Mouse (Mus musculus) CH12.LX (cell line): ENCODE data around the gene Arvcf. TPM values are rescaled to one million over a fixed set of nuclear protein-coding genes. Genes with fewer than 3 reads are reported as not detected.

Experiments used
- DNase-seq: peaks from one replicate; pipeline ENCODE4 v3.0.0-alpha.2; 2013; ENCODE audit errors: extremely low read depth
- H3K27ac ChIP-seq: 2 replicates; pipeline ENCODE4 v1.5.1; 2012; ENCODE audit warnings: low read depth, mild to moderate bottlenecking, control low read depth, moderate library complexity; ENCODE audit not compliant: insufficient read depth
- H3K27me3 ChIP-seq: replicated peaks from 2 replicates; pipeline ENCODE3; 2012; ENCODE audit warnings: inconsistent platforms
- H3K36me3 ChIP-seq, 2 experiments: replicated peaks in 1 of 2; 2 replicates each; pipeline versions ENCODE3 to v1.6.1; 2012; ENCODE audit warnings: inconsistent platforms in 1 of 2, low read length in 1 of 2, mild to moderate bottlenecking in 1 of 2, mixed read lengths in 1 of 2, moderate library complexity in 1 of 2; ENCODE audit not compliant: control insufficient read depth in 1 of 2, insufficient read depth in 1 of 2
- H3K4me1 ChIP-seq, 2 experiments: 2 replicates each; pipeline ENCODE4 v1.6.1; 2012; ENCODE audit warnings: inconsistent platforms in 1 of 2, moderate library complexity in 1 of 2; ENCODE audit not compliant: insufficient read depth in 2 of 2, control insufficient read depth in 1 of 2
- H3K4me2 ChIP-seq: 2 replicates; pipeline ENCODE4 v1.6.1; 2012; ENCODE audit warnings: low read depth, mild to moderate bottlenecking, control low read depth; ENCODE audit not compliant: poor library complexity, insufficient read depth, severe bottlenecking
- H3K4me3 ChIP-seq, 3 experiments: fragments of 150-350 bp in 1 of 3; sonication (generic) in 1 of 3; replicated peaks in 1 of 3; 2 replicates each; pipeline versions ENCODE3 to v1.5.1; 2011 to 2012; ENCODE audit warnings: low read depth in 2 of 3, low read length in 2 of 3, mild to moderate bottlenecking in 2 of 3, moderate library complexity in 2 of 3, control low read depth in 1 of 3, improper control_type of control experiment in 1 of 3, inconsistent platforms in 1 of 3, mixed read lengths in 1 of 3; ENCODE audit not compliant: poor library complexity in 1 of 3
- H3K79me2 ChIP-seq: replicated peaks from 2 replicates; pipeline ENCODE4 v1.6.1; 2012; ENCODE audit warnings: mild to moderate bottlenecking, moderate library complexity; ENCODE audit not compliant: control insufficient read depth, poor library complexity, insufficient read depth, severe bottlenecking; ENCODE audit errors: extremely low read depth
- H3K9ac ChIP-seq: 2 replicates; pipeline ENCODE4 v1.6.1; 2012; ENCODE audit warnings: low read depth, mild to moderate bottlenecking, control low read depth, moderate library complexity; ENCODE audit not compliant: insufficient read depth
- H3K9me3 ChIP-seq: replicated peaks from 2 replicates; pipeline ENCODE3; 2012; ENCODE audit warnings: low read length, inconsistent platforms, mixed read lengths
- BHLHE40 ChIP-seq: IDR thresholded peaks from 2 replicates; pipeline ENCODE4 v1.6.1; 2011; ENCODE audit warnings: mild to moderate bottlenecking, low read depth, low read length, improper control_type of control experiment
- ELF1 ChIP-seq: IDR thresholded peaks from 2 replicates; pipeline ENCODE4 v1.6.1; 2014; ENCODE audit warnings: low read depth, mild to moderate bottlenecking, inconsistent platforms, low read length, improper control_type of control experiment
- ETS1 ChIP-seq: conservative IDR thresholded peaks from 2 replicates; pipeline ENCODE4 v1.6.1; 2012; ENCODE audit warnings: low read depth, mild to moderate bottlenecking, inconsistent platforms, low read length, improper control_type of control experiment, moderate library complexity
- JUND ChIP-seq: conservative IDR thresholded peaks from 2 replicates; pipeline ENCODE4 v1.6.1; 2011; ENCODE audit warnings: low read depth, low read length, improper control_type of control experiment
- MAX ChIP-seq: IDR thresholded peaks from 2 replicates; pipeline ENCODE4 v1.6.1; 2011; ENCODE audit warnings: low read length, improper control_type of control experiment
- MEF2A ChIP-seq: IDR thresholded peaks from 2 replicates; pipeline ENCODE4 v1.6.1; 2014; ENCODE audit warnings: low read depth, mild to moderate bottlenecking, inconsistent platforms, low read length, improper control_type of control experiment, borderline replicate concordance
- MXI1 ChIP-seq: IDR thresholded peaks from 2 replicates; pipeline ENCODE4 v1.6.1; 2011; ENCODE audit warnings: mild to moderate bottlenecking, low read depth, low read length, improper control_type of control experiment
- PAX5 ChIP-seq: IDR thresholded peaks from 2 replicates; pipeline ENCODE4 v1.6.1; 2012; ENCODE audit warnings: low read length, inconsistent platforms, mixed read lengths
- POLR2A ChIP-seq: IDR thresholded peaks from 2 replicates; pipeline ENCODE4 v1.6.1; 2011; ENCODE audit warnings: low read depth, mild to moderate bottlenecking, improper control_type of control experiment, low read length
- SIN3A ChIP-seq: IDR thresholded peaks from 2 replicates; pipeline ENCODE4 v1.6.1; 2012; ENCODE audit warnings: low read length, improper control_type of control experiment, inconsistent platforms
- SMC3 ChIP-seq: IDR thresholded peaks from 2 replicates; pipeline ENCODE4 v1.6.1; 2011; ENCODE audit warnings: low read depth, low read length, improper control_type of control experiment
- TCF12 ChIP-seq: IDR thresholded peaks from 2 replicates; pipeline ENCODE4 v1.6.1; 2014; ENCODE audit warnings: low read depth, mild to moderate bottlenecking, inconsistent platforms, low read length, improper control_type of control experiment
- ZMIZ1 ChIP-seq: IDR thresholded peaks from 2 replicates; pipeline ENCODE4 v1.6.1; 2012; ENCODE audit warnings: low read depth, mild to moderate bottlenecking, inconsistent platforms, low read length, improper control_type of control experiment
- ZNF384 ChIP-seq: IDR thresholded peaks from 2 replicates; pipeline ENCODE4 v1.6.1; 2012; ENCODE audit warnings: low read depth, low read length, improper control_type of control experiment, inconsistent platforms
- dilution Hi-C: fragments of 300-500 bp; cut with MboI; formaldehyde crosslinking; loops from 2 replicates; pipeline ENCODE4 v1.14.3; 2020; ENCODE audit warnings: low sequenced_read_pairs; ENCODE audit not compliant: extremely low pct_unique_long_range_greater_than_20kb, extremely low pct_ligation_motif_present
- in situ Hi-C: fragments of 300-500 bp; cut with MboI; formaldehyde crosslinking; loops from 3 replicates; pipeline ENCODE4 v1.14.3; 2019; ENCODE audit warnings: low sequenced_read_pairs, low pct_ligation_motif_present, low pct_unique_long_range_greater_than_20kb, mixed read lengths
- polyA plus RNA-seq: library from polyadenylated mRNA; unstranded; fragments of >175 nt; gene quantifications from 2 replicates; pipeline ENCODE4 v1.2.1, GENCODE M21; 2012; ENCODE audit warnings: low read depth; ENCODE audit not compliant: insufficient read length
- total RNA-seq, 2 experiments: library from RNA; depleted of rRNA; stranded (reverse); fragments of 300-350 nt in 1 of 2; fragments of >200 nt in 1 of 2; gene quantifications; 2 replicates each; pipeline ENCODE4 v1.2.3; 2012 to 2014

Arvcf gene
- total and polyA plus RNA-seq, 3 experiments: 1.1 to 7.5 (median 3.9) TPM

GRCm38 (mm10) chr16:18396791-18397621, 49.0 kb downstream of the Arvcf start:
- H3K27me3 ChIP-seq: peaks cover 3% of the 10 kb centered on the region
- dilution Hi-C loops (no loop called here), in situ Hi-C loops (no loop called here)

GRCm38 (mm10) chr16:18400028-18400427, 52.0 kb downstream of the Arvcf start:
- Histone ChIP-seq H3K36me3 (peaks cover 0 to 33% of the 10 kb centered on the region in 2 experiments), H3K79me2 (no peaks in the 10 kb centered on the region)
- TF ChIP-seq JUND (no peak), ZNF384 (no peak), SIN3A (no peak), MXI1 (no peak), PAX5 (no peak), POLR2A (no peak), ELF1 (no peak), TCF12 (no peak), MAX (no peak), ETS1 (no peak), SMC3 (no peak)
- TF ChIP-seq, all 38 proteins: peak for 0
- H3K9ac ChIP-seq: no peak overlapping the region
- H3K4me2 ChIP-seq: no peak overlapping the region
- in situ Hi-C loops: no loop called here
- H3K4me1 ChIP-seq: peaks cover 7 to 16% of the 10 kb centered on the region in 2 experiments
- H3K4me3 ChIP-seq: no peak overlapping the region
- H3K27me3 ChIP-seq: no peaks in the 10 kb centered on the region
- dilution Hi-C loops: no loop called here
- H3K27ac ChIP-seq: no peak overlapping the region
- no peaks in the 10 kb centered on the region for H3K9me3 ChIP-seq
- no peak for DNase-seq

More at GRCm38 (mm10) chr16:18396791-18397621, 49.0 kb downstream of the Arvcf start:
- Histone ChIP-seq H3K27ac (no peak overlapping the region), H3K36me3 (peaks cover 0 to 14% of the 10 kb centered on the region in 2 experiments), H3K4me1 (peaks cover 18 to 41% of the 10 kb centered on the region in 2 experiments), H3K4me2 (no peak overlapping the region), H3K9ac (no peak overlapping the region), H3K9me3 (no peaks in the 10 kb centered on the region), H3K4me3 (no peak overlapping the region), H3K79me2 (no peaks in the 10 kb centered on the region)
- no peak for DNase-seq
- TF ChIP-seq ZMIZ1 (no peak), SIN3A (no peak), BHLHE40 (no peak), MXI1 (no peak), MEF2A (no peak)
